Mouse (Mus musculus): ENCODE data around the gene 6330409D20Rik.

GRCm38 (mm10) chr2:32686640-32687039 is 54.2 kb downstream of the 6330409D20Rik start:
- TF ChIP-seq POLR2A (IDR thresholded peaks at IDR 0.05; ENCODE audit: borderline replicate concordance, insufficient read depth, low read length): no peak
- no peak for TF ChIP-seq CTCF (IDR thresholded peaks at IDR 0.05; ENCODE audit: borderline replicate concordance, insufficient read depth, low read depth, low read length)

All from cerebellum, adult 2 months (tissue).